Mouse (Mus musculus): ENCODE data around the gene Rnf150.

Rnf150 gene

DNA sequence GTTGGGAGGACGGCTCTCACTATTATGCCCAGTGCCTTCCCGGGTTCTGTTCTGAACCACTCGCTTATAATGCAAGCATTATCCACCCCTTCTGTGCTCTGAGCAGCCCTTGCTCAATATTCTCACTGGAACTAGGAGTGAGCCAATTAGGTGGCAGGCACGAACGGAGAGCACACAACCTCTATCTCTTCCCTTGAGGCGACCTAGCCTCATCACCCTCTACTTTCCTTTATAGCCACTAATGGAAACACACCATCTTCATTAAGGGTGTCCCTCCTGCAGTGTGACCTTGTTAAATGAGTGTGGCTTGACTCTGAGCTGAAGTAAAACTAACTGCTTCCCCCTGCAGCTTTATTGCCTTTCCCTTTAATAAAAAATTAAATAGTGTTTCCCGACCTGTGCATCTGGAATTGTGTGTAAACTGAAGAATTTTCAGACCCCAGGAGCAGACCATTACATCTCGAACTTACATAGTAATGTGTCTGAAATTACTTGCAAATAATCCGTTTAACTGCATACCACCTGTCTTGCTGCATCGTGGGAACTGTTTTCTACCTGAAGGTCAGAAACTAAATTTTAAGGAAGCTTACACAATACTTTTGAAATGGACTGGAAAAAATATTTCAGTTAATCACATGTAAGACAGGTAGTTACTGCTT, 26.0 kb downstream of the Rnf150 start:
- no peak for DNase-seq (ENCODE audit: low spot score)

DNA sequence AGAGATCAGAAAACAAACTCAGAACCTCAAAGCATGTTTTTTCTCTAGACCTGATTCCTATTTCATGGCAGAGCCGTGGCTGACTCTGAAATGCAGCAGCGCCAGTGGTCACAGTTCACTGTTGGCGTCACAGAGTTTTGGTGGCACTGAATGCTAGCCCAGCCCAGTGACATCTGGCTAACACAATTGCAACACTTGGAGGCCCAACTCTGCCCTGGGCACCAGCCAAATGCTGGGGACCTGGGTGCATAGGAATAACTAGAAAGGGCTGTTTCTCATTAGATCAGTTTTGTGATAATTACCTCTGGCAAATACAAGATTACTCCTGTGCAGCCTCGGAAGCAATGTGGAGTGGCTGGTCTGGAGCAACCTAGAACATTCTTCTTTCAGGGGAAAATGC, 31.9 kb downstream of the Rnf150 start:
- DNase-seq (ENCODE audit: low spot score) = peak; percentile 4

DNA sequence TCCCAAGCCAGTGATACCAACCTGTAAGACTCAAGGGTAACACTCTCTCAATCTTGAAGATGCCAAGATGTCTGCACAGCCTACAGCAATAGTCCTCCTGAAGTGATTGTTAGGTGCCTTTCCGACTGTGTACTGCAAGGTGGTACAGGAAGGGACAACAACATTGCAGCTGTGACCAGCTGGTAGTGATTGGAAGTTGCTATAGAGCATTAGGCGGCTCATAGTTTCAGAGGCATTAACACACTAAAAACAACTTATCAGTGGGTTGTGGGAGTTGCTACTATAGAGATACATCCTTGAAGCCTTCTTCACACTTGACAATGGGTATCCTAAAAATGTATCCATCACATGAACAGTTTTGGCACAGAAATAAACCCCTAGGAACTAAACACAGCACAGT, 33.6 kb downstream of the Rnf150 start:
- DNase-seq (ENCODE audit: low spot score) = no peak

DNA sequence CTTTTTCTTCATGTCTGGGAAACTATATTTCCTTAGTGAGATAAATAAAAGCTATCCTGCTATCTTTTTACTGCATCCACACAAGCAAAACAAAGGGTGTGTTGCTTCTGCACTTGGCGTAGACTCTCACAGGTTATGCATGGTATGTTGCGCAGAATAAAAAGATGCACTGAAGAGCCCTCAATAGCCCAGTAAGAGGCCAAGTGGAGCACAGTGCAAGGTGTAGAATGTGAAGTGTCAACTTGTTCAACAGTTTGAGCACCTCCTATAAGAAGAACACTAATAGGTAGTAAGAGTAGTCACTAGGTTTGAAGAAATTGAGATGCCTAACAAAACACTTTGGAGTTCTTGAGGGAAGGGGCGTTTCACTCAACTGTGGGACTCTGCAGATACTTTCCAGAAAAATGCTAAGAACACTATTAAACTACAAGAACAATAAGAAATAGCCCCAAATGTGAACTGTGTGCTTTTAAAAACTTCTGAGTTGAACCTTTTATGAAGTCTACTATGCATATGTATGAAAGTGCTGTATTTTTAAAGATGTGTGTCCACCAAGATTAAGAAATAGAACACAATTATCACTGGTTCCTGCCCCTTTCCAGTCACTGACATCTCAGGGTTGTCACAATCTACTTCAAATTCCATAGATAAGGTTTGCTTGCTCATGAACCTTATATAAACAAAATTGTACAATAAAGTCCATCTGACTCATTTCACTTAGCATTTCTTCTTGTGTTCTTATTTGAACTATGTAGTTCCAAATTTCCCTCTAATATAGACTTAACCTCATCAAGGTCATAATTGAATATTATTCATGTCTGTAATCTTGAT, 34.7 kb downstream of the Rnf150 start:
- no peak for DNase-seq (ENCODE audit: low spot score)

DNA sequence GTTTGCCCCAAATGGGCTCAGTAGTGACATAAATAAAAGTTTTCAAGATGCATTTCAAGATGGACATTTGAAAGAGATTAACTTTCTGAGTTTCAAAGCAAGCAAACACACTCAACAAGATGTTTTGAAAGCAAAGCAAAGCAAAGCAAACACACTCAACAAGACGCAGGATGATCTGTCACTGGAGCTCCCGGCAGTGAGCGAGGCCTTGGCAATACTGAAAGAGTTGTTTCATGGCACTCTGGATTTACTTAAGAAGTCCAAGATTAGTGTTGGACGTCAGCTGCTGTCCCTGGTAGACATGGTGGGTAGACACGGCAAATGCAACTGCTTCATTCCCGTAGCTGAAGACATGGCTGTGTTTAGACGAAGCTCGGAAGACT, 35.3 kb downstream of the Rnf150 start:
- DNase-seq (ENCODE audit: low spot score) = no peak

DNA sequence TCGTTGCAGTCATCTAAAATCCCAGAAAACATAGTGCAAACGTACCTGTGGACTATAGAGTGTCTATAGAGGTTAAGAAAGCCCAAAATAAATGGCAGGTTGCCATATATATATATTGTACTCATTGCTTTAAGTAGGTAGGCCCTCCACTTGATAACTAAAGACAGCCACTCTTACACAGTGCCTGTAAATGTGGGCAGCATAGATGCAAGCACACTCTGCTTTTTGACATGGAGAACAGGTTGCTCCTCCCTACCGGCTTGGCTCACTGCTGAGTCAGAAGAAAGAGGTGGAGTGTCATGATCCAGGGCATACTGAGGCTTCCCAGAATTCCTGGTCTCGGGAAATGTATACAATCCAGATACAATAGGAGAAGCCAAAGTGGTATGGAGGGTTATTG, 37.8 kb downstream of the Rnf150 start:
- DNase-seq (ENCODE audit: low spot score) = no peak

DNA sequence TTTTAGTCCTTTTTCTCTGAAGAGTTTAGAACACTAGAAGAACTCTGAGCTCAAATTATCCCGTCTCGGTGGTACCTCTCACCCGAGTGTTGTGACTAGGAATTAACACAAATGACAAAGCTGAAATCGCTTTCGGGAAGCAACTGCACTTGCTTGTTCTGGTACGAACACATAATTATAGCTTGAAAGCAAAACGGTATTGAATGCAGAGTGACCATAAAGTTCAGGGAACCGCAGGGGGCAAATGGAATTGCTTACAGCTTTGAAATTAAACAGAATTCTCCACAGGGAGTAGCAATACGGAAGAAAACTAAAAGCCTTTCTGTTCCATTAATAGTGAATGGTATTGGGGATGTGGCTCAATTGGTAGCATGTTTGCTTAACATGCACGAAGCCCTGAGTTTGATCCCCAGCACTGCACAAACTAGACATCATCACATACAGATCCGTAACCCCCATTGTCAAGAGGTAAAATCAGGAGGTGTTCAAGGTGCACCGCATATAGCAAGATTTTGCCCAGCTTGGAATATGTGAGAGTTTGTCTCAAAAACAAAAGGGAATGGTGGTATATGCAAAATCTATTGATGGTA, 38.5 kb downstream of the Rnf150 start:
- no peak for DNase-seq (ENCODE audit: low spot score)

DNA sequence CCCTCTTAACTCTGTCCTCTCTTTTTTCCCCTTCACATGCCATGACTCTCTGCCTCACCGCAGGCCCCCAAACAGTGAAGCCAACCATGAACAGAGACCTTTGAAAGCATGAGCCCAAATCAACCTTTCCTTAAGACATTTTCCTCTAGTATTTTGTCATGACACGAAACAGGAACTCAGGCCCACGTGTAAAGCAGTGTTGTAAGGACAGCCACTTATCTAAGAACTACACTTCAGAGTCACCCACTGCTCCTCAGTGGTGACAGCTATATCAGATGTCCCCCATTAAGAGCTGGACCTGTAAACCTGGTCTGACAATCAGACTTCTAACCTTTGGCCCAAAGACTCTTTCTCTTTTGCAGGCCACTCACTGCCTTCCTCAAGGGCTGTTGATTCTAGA, 40.3 kb downstream of the Rnf150 start:
- no peak for DNase-seq (ENCODE audit: low spot score)

DNA sequence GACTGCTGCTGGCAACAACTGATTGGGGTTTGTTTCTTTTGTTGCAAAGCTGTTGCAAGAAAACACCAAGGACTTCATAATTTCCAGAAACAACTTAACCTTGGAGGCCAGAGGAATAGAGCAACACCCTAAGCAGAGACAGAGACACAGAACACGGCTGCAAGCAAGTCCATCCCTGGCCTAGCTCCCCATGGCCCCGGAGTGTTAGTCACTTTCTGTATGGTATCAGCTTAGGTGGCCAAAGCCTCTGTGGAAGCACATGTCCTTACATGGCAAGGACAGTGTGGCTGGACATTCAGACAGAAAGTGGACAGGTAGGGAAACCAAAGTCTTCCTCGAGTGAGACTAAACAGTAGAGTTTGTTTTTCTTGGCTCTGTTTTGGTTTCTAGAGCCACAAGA, 44.1 kb downstream of the Rnf150 start:
- no peak for DNase-seq (ENCODE audit: low spot score)

DNA sequence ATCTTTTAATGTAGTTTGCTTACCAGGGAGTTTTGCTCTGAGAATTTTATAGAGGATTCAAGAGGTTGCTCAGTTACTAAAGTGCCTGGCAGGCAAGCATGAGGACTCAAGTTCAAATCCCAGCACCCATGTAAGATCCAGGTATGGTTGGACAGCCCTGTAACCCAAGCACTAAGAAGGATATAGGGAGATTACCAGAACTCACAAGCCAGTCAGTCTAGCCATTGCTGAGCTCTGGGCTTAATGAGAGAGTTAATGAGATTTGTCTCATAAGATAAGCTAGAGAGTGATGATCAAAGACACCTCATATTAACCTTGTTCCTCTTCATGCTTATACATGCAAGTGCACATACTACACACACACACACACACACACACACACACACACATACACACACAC, 48.3 kb downstream of the Rnf150 start:
- DNase-seq (ENCODE audit: low spot score) = no peak

DNA sequence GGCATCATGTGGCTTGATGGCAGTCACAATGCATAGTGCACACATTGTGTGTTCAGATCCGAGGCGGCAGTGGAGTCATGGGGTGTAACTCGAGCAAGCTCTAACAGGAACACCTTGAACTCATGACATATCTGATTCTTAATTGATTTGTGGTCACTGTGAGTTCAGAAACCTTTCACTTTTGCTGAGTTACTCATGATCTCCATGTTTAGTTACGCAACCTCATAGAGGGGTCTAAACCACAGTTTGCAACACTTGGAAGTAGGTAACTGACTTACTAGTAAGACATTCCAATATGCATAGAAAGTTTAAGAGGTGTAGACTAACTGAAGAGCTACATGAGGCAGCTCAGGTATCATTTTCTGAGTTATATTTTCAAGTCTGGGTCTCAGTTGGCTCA, 49.1 kb downstream of the Rnf150 start:
- no peak for DNase-seq (ENCODE audit: low spot score)

DNA sequence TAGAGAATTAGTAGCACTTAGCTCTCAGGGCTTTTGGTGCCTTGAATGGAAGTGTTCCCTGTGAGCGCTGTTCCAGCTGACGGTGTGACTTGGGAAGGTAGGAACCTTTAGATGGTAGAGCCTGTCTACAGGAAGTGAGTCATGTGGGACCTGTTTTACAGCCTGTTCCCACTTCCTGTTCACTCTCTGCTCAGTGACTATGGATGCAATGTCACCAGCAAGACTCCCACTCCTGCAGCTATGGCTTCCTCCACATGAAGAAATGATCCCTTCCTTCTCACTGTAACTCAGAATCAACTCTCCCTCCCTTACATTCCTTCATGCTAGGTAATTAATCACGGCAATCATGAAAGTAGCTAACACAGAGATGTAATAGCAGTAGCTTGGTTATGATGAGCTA, 51.4 kb downstream of the Rnf150 start:
- no peak for DNase-seq (ENCODE audit: low spot score)

DNA sequence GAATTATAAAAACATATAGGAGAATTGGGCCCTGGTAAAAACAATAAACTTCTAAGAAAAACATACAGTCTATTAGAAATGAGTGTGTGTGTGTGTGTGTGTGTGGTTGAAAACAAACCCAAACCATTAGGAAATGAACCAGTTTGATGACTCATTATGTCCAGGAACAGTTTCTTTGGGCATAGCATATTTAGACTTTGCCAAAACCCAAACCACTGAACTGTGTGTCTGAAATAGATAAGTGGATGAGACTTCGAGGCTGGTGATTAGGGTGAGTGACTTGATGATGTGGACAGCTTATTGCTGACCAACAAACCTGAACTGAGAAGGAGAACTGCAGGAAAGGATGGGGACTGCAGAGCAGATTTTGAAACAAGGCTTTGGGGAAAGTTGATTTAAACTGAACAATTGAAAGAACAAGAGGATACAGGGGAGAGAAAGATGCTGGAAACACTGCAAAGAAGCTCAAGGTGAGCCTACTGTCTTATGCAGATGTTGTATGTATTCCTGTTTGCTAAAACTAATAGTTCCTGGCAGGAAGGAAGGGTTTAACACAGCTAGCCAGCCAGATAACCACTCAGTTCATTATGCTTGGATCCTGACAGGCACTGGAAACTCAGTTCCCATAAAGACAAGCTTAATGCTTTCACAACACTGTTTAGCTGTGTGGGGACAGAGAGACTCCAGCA, 53.8 kb downstream of the Rnf150 start:
- DNase-seq (ENCODE audit: low spot score) = no peak

DNA sequence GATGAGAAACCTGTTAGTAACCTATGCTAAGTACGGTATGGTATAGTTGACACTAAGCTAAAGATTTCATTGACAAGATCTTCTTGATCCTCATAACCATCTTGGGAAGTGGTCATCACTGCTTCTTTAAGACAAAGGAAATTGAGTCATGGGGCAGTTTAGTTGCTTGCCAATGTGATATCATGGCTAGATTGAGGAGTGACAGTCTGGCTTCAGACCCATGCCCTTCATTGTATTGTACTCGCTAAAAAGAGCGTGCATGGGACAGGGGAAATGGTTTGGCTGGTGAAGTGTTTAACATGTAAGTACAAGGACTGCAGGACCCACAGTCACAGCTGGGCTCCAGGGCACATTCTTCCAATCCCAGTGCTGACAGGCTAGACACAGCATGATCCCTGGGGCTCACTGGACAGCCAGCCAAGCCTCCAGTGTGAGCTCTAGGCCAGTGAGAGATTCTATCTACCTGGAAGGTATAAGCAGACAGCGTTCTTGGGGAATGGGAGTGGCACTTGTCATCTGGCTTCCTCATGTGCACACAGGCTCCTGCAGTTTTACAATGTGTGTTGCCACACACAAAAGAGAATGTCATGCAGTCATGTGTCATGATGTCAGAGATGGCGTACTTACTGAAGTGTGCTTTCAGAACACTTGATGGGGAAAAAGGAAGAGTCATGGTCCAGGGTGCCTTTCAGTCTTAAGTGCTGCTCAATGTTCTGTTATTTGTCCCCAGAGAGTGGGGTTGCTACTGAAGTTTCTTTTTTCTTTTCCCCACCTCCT, 54.6 kb downstream of the Rnf150 start:
- no peak for DNase-seq (ENCODE audit: low spot score)

DNA sequence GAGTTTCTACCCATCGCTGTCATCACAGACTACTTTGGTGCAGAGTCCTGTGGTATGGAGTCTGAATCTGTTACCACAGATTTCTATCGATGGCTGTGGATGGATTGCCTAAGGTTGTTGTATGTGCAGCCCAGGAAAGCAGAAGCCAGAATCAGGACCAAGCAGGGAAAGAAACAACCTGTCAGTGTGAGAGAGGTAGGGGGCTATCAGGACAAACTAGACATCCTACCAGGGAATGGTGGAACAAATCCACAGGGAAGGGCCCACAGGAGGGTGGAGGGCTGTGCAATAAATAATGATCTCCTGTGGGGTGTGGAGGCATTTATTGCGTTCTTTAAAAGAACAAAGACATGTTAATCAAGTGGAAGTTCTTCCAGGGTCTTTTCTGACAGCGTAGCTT, 56.5 kb downstream of the Rnf150 start:
- no peak for DNase-seq (ENCODE audit: low spot score)

DNA sequence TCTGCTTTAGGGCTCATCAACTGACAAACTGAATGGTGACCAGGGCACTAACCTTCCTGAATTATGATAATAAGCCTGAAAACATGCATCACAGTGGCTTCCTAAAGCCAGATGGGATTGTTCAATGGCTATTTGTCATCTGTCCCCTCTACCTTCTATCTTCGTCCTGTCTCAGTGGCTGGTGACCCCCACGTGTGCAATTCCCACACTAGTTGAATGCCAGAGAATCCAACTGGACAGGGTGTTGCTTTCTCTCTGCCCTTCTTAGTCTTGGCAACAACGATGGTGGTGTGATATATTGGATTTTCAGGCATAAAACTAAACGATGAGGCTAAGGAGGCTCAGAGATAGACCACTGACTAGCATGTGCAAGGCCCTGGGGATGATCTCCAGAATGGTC, 57.0 kb downstream of the Rnf150 start:
- no peak for DNase-seq (ENCODE audit: low spot score)

DNA sequence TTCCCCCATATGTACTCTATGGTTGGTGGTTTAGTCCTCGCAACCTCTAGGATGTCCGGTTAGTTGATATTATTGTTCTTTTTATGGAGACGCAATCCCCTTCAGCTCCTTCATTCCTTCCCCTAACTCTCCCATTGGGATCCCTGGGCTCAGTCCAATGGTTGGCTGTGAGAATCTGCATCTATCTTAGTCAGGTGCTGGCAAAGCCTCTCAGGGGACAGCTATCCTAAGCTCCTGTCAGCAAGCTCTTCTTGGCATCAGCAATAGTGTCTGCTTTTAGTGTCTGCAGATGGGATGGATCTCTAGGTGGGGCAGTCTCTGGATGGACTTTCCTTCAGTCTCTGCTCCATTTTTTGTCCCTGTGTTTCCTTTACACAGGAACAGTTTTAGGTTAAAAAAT, 62.1 kb downstream of the Rnf150 start:
- DNase-seq (ENCODE audit: low spot score) = no peak

DNA sequence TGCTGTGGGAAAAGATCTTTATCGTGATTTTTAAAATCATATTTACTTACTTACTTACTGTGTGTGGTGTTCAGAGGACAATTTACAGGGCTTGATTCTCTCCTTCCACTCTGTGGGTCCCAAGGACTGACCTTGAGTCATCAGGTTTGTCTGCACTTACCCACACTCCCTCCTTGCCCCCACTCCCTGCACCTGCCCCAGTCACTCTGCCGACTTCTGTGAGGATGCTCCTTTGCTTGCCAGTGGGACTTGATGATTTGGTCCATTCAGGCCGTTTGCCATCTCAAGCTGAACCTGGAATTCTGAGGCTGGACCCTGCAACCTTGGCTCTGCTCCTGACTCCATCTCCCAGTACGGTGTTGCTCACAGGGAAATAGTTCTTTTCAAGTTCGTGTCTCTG, 63.4 kb downstream of the Rnf150 start:
- DNase-seq (ENCODE audit: low spot score) = no peak

DNA sequence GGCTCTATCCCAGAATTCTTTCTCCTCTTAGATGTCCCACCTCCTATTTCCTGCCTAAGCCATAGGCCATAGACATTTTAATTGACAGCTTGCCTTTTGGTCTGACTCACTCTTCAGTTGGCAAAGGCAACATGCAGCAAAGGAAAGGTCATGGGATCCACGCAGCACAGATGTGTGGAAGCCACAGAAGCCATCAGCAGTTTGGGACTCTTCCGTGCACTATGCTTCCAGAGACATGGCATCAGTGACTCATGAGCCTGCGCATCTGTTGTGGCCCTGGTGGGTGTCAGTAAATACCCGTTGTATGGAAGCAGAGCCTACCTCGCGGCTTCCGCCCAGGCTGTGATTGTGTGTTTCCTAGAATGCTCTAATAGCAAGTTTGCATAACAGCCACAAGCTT, 68.4 kb downstream of the Rnf150 start:
- DNase-seq (ENCODE audit: low spot score) = no peak

DNA sequence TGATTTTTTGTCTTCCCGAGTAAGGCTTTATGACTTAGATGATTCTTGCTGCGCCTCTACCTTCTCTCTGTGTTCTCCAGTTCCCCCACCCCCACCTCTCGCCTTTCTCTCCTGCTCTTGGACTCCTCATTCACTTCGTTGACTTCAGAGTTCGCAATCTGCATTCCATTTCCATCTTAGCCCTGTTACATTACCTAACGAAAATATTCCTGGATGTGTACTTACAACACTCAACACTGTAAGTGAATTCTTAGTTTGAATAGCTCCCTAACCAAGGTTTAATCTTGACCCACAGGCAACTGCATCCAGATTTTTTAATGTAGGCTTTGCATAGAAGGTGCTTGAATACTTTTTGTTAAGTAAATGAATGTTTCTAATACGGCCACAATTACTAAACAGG, 73.0 kb downstream of the Rnf150 start:
- DNase-seq (ENCODE audit: low spot score) = no peak

DNA sequence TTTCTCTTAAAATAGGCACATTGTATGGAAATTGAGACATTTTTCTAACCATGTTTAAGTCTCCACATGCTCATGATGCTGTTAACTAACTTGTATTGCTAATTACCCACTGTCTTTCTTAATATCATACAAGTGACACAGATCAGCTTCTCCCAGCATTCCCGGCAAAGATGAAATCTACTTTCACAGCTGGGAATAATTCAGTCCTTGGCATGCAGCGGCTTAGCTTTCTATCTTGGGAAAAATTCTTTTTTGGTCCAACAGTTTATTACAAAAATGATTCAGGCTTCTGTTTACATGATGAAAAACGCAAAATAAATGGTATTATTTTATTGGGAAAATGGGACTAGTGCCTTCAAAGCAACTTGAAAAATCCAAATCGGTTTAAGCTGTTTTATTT, 73.7 kb downstream of the Rnf150 start:
- DNase-seq (ENCODE audit: low spot score) = no peak

DNA sequence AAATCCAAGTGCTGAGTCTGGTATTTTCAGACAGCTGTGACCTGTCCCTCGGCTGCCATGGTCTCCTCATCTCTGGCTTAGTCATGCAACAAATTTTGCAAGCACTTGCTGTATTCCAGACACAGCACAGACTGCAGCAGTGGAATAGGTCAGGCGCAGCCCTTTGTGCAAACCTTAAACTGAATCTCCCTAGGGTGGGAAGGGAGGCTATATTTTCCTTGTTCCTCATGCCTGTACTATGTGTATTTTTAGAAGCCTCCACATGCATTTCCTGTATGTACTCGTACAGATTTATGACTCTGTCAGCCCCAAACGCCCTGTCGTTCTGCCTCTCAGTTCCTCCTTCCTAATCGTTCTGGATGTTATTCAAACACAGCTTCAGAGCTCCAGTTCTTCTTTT, 76.8 kb downstream of the Rnf150 start:
- no peak for DNase-seq (ENCODE audit: low spot score)

Data from ovary, postnatal 36 days (tissue).